Mouse (Mus musculus) brown adipose tissue, adult 24 weeks (tissue): ENCODE results near the gene Bhlhe23. TPM values are rescaled to one million over a fixed set of nuclear protein-coding genes. Genes with fewer than 3 reads are reported as not detected.

Experiments
- H3K27ac ChIP-seq: fragments of 200-500 bp; replicated peaks from 2 replicates; pipeline ENCODE4 v1.5.1; 2012; ENCODE audit warnings: low read depth, mild to moderate bottlenecking, low read length
- H3K4me1 ChIP-seq: fragments of 200-500 bp; 2 replicates; pipeline ENCODE4 v1.6.1; 2012; ENCODE audit warnings: low read length, mixed read lengths; ENCODE audit not compliant: control insufficient read depth, insufficient read depth, insufficient read length
- H3K4me3 ChIP-seq: fragments of 200-500 bp; 2 replicates; pipeline ENCODE4 v1.5.1; 2012; ENCODE audit warnings: low read depth, mild to moderate bottlenecking, low read length, moderate library complexity; ENCODE audit not compliant: insufficient read depth
- polyA plus RNA-seq: library from polyadenylated mRNA; stranded (reverse); fragments of >200 nt; gene quantifications from 2 replicates; pipeline ENCODE4 v1.2.4, GENCODE M21; 2012; ENCODE audit not compliant: missing spikeins, insufficient read depth, insufficient read length

The Bhlhe23 gene
- polyA plus RNA-seq, 1 experiment, result not detected

- Histone ChIP-seq H3K4me1 (no peaks in the 10 kb centered on the region), H3K4me3 (no peak overlapping the region), H3K27ac (no peak overlapping the region)
Measured at GRCm38 (mm10) chr2:180746569-180747192, 30.0 kb downstream of the Bhlhe23 start.

- Histone ChIP-seq H3K4me1 (no peaks in the 10 kb centered on the region), H3K27ac (no peak overlapping the region), H3K4me3 (no peak overlapping the region)
Measured at GRCm38 (mm10) chr2:180745248-180745927, 31.3 kb downstream of the Bhlhe23 start.

- Histone ChIP-seq H3K4me1 (no peaks in the 10 kb centered on the region), H3K27ac (no peak overlapping the region), H3K4me3 (no peak overlapping the region)
Measured at GRCm38 (mm10) chr2:180743321-180743720, 33.4 kb downstream of the Bhlhe23 start.

- Histone ChIP-seq H3K4me1 (no peaks in the 10 kb centered on the region), H3K27ac (no peak overlapping the region), H3K4me3 (no peak overlapping the region)
Measured at GRCm38 (mm10) chr2:180742820-180743219, 33.9 kb downstream of the Bhlhe23 start.

GRCm38 (mm10) chr2:180741421-180741820 lies 35.3 kb downstream of the Bhlhe23 start:
- Histone ChIP-seq H3K4me3 (no peak overlapping the region), H3K27ac (no peak overlapping the region)

GRCm38 (mm10) chr2:180740349-180740748 lies 36.4 kb downstream of the Bhlhe23 start:
- Histone ChIP-seq H3K4me1 (no peaks in the 10 kb centered on the region), H3K4me3 (no peak overlapping the region), H3K27ac (no peak overlapping the region)

More at GRCm38 (mm10) chr2:180741421-180741820, 35.3 kb downstream of the Bhlhe23 start:
- no peaks in the 10 kb centered on the region for H3K4me1 ChIP-seq

- Histone ChIP-seq H3K4me1 (no peaks in the 10 kb centered on the region), H3K4me3 (no peak overlapping the region), H3K27ac (no peak overlapping the region)
Measured at GRCm38 (mm10) chr2:180737984-180738383, 38.7 kb downstream of the Bhlhe23 start.

- H3K4me3 ChIP-seq, result no peak overlapping the region
- no peaks in the 10 kb centered on the region for H3K4me1 ChIP-seq
- H3K27ac ChIP-seq, result no peak overlapping the region
Measured at GRCm38 (mm10) chr2:180735232-180735631, 41.5 kb downstream of the Bhlhe23 start.

- H3K27ac ChIP-seq, result no peak overlapping the region
- H3K4me3 ChIP-seq, result no peak overlapping the region
- no peaks in the 10 kb centered on the region for H3K4me1 ChIP-seq
Measured at GRCm38 (mm10) chr2:180731984-180732383, 44.7 kb downstream of the Bhlhe23 start.

- no peak overlapping the region for H3K4me3 ChIP-seq
- no peak overlapping the region for H3K27ac ChIP-seq
- no peaks in the 10 kb centered on the region for H3K4me1 ChIP-seq
Measured at GRCm38 (mm10) chr2:180731036-180731435, 45.7 kb downstream of the Bhlhe23 start.

GRCm38 (mm10) chr2:180727613-180728021 lies 49.1 kb downstream of the Bhlhe23 start:
- H3K4me3 ChIP-seq, result no peak overlapping the region

GRCm38 (mm10) chr2:180726658-180727442 lies 49.9 kb downstream of the Bhlhe23 start:
- H3K4me1 ChIP-seq, result peaks cover 11% of the 10 kb centered on the region
- no peak overlapping the region for H3K4me3 ChIP-seq
- no peak overlapping the region for H3K27ac ChIP-seq

More at GRCm38 (mm10) chr2:180727613-180728021, 49.1 kb downstream of the Bhlhe23 start:
- Histone ChIP-seq H3K27ac (no peak overlapping the region), H3K4me1 (peaks cover 11% of the 10 kb centered on the region)

GRCm38 (mm10) chr2:180725856-180726629 lies 50.7 kb downstream of the Bhlhe23 start:
- H3K4me3 ChIP-seq, result no peak overlapping the region
- H3K4me1 ChIP-seq, result peaks cover 11% of the 10 kb centered on the region
- H3K27ac ChIP-seq, result no peak overlapping the region

- H3K4me3 ChIP-seq, result peak overlapping the region; percentile 47
- no peak overlapping the region for H3K27ac ChIP-seq
- H3K4me1 ChIP-seq, result peaks cover 11% of the 10 kb centered on the region
Measured at GRCm38 (mm10) chr2:180725414-180725778, 51.3 kb downstream of the Bhlhe23 start.
